Mouse (Mus musculus): ENCODE measurements around the gene Mbtps2. TPM values are rescaled to one million over a fixed set of nuclear protein-coding genes. Genes with fewer than 3 reads are reported as not detected.

Mbtps2 gene
- polyA plus RNA-seq, 1 experiment = 26.2 TPM

GRCm38 (mm10) chrX:157506400-157506799 is 92.1 kb downstream of the Mbtps2 start:
- no peak for DNase-seq (ENCODE audit: extremely low spot score in 1 of 2, low spot score in 1 of 2)

GRCm38 (mm10) chrX:157504506-157504905 is 94.0 kb downstream of the Mbtps2 start:
- DNase-seq (ENCODE audit: extremely low spot score in 1 of 2, low spot score in 1 of 2) = no peak

- DNase-seq (ENCODE audit: extremely low spot score in 1 of 2, low spot score in 1 of 2) = no peak
Measured at GRCm38 (mm10) chrX:157501871-157502270, 96.6 kb downstream of the Mbtps2 start.

GRCm38 (mm10) chrX:157500004-157500403 is 98.5 kb downstream of the Mbtps2 start:
- DNase-seq (ENCODE audit: extremely low spot score in 1 of 2, low spot score in 1 of 2) = no peak

GRCm38 (mm10) chrX:157493159-157493558 is 105.4 kb downstream of the Mbtps2 start:
- DNase-seq (ENCODE audit: extremely low spot score in 1 of 2, low spot score in 1 of 2) = no peak

- DNase-seq (ENCODE audit: extremely low spot score in 1 of 2, low spot score in 1 of 2) = peak in 1 of 2 experiments; percentile 26
Measured at GRCm38 (mm10) chrX:157491944-157492726, 106.4 kb downstream of the Mbtps2 start, which contains the start of gene Sms. TSS of gene Sms (minus strand) at chrX:157492287.

GRCm38 (mm10) chrX:157491145-157491935 is 107.2 kb downstream of the Mbtps2 start:
- DNase-seq (ENCODE audit: extremely low spot score in 1 of 2, low spot score in 1 of 2) = peak in 1 of 2 experiments; percentile 19

GRCm38 (mm10) chrX:157490769-157491144 is 107.8 kb downstream of the Mbtps2 start:
- peak in 1 of 2 experiments; percentile 24 for DNase-seq (ENCODE audit: extremely low spot score in 1 of 2, low spot score in 1 of 2)

- DNase-seq (ENCODE audit: extremely low spot score in 1 of 2, low spot score in 1 of 2) = no peak
Measured at GRCm38 (mm10) chrX:157489871-157490721, 108.4 kb downstream of the Mbtps2 start.

GRCm38 (mm10) chrX:157488831-157489230 is 109.7 kb downstream of the Mbtps2 start:
- DNase-seq (ENCODE audit: extremely low spot score in 1 of 2, low spot score in 1 of 2) = no peak

GRCm38 (mm10) chrX:157486765-157487164 is 111.8 kb downstream of the Mbtps2 start:
- DNase-seq (ENCODE audit: extremely low spot score in 1 of 2, low spot score in 1 of 2) = peak in 1 of 2 experiments; percentile 51

Other genes with a start within 250 kb of the Mbtps2 start
- gene Phex, start 183.4 kb downstream of the Mbtps2 start, polyA plus RNA-seq (2012; rRNA removed) = 0.42 and 0.53 TPM in 2 replicates
- 66.2 and 72.0 TPM in 2 replicates for gene Sms, start 106.4 kb downstream of the Mbtps2 start, polyA plus RNA-seq (2012; rRNA removed)
- 0.14 TPM in 1 of 2 replicates, not detected in the other for gene Yy2, start 29.7 kb downstream of the Mbtps2 start, polyA plus RNA-seq (2012; rRNA removed)
- 0.56 and 0.61 TPM in 2 replicates for gene Smpx, start 100.2 kb upstream of the Mbtps2 start, polyA plus RNA-seq (2012; rRNA removed)
- gene Klhl34, start 219.7 kb upstream of the Mbtps2 start, polyA plus RNA-seq (2012; rRNA removed) = 0.06 and 0.50 TPM in 2 replicates

All from frontal cortex, adult 2 months (tissue).